Mouse (Mus musculus) embryo, embryonic 11.5 days (tissue): ENCODE data around the gene Plppr4.

ENCODE experiments used
- DNase-seq: peaks from one replicate; pipeline ENCODE4 v3.0.0-alpha.2; 2012; ENCODE audit warnings: low read depth, low spot score

Plppr4 gene

GRCm38 (mm10) chr3:117360528-117360927 is at the start of gene Plppr4:
Gene Plppr4 (minus strand): TSS chr3:117360876.
- no peak for DNase-seq

- DNase-seq, result no peak
Observed at GRCm38 (mm10) chr3:117405821-117406220, 45.1 kb upstream of the Plppr4 start.

- DNase-seq, result no peak
Observed at GRCm38 (mm10) chr3:117403740-117404139, 43.1 kb upstream of the Plppr4 start.

- DNase-seq, result no peak
Observed at GRCm38 (mm10) chr3:117366041-117366440, 5.4 kb upstream of the Plppr4 start.

GRCm38 (mm10) chr3:117359686-117360521 is 772 bp downstream of the Plppr4 start:
- DNase-seq, result peak; percentile 20

GRCm38 (mm10) chr3:117358981-117359628 is 1.6 kb downstream of the Plppr4 start:
- no peak for DNase-seq

GRCm38 (mm10) chr3:117357367-117357766 is 3.3 kb downstream of the Plppr4 start:
- DNase-seq, result no peak

GRCm38 (mm10) chr3:117353940-117354339 is 6.7 kb downstream of the Plppr4 start:
- no peak for DNase-seq

GRCm38 (mm10) chr3:117346351-117346750 is 14.3 kb downstream of the Plppr4 start:
- DNase-seq, result no peak

- DNase-seq, result no peak
Observed at GRCm38 (mm10) chr3:117331502-117331901, 29.2 kb downstream of the Plppr4 start.

GRCm38 (mm10) chr3:117329485-117329884 is 31.2 kb downstream of the Plppr4 start:
- no peak for DNase-seq

GRCm38 (mm10) chr3:117326551-117326950 is 34.1 kb downstream of the Plppr4 start:
- no peak for DNase-seq

- no peak for DNase-seq
Observed at GRCm38 (mm10) chr3:117319671-117320070, 41.0 kb downstream of the Plppr4 start.

- no peak for DNase-seq
Observed at GRCm38 (mm10) chr3:117313339-117313738, 47.3 kb downstream of the Plppr4 start.

GRCm38 (mm10) chr3:117312097-117312496 is 48.6 kb downstream of the Plppr4 start:
- DNase-seq, result no peak

- DNase-seq, result no peak
Observed at GRCm38 (mm10) chr3:117310801-117311368, 49.8 kb downstream of the Plppr4 start.

- no peak for DNase-seq
Observed at GRCm38 (mm10) chr3:117309580-117309910, 51.1 kb downstream of the Plppr4 start.

GRCm38 (mm10) chr3:117308895-117309579 is 51.6 kb downstream of the Plppr4 start:
- DNase-seq, result no peak

- no peak for DNase-seq
Observed at GRCm38 (mm10) chr3:117307555-117307954, 53.1 kb downstream of the Plppr4 start.

GRCm38 (mm10) chr3:117304037-117304436 is 56.6 kb downstream of the Plppr4 start:
- no peak for DNase-seq

GRCm38 (mm10) chr3:117300735-117301271 is 59.9 kb downstream of the Plppr4 start:
- DNase-seq, result no peak

- no peak for DNase-seq
Observed at GRCm38 (mm10) chr3:117297735-117298134, 62.9 kb downstream of the Plppr4 start.
